Mouse (Mus musculus) kidney, postnatal 36 days (tissue): ENCODE data around the gene 4930402H24Rik.
A peak's percentile ranks its signal among the peaks of the same experiment; 100 is the strongest.

Experiments used
- DNase-seq, 2 experiments: peaks; one replicate each; pipeline ENCODE4 v3.0.0; 2021 to 2022; ENCODE audit warnings: mixed read lengths in 2 of 2

The 4930402H24Rik gene

DNA sequence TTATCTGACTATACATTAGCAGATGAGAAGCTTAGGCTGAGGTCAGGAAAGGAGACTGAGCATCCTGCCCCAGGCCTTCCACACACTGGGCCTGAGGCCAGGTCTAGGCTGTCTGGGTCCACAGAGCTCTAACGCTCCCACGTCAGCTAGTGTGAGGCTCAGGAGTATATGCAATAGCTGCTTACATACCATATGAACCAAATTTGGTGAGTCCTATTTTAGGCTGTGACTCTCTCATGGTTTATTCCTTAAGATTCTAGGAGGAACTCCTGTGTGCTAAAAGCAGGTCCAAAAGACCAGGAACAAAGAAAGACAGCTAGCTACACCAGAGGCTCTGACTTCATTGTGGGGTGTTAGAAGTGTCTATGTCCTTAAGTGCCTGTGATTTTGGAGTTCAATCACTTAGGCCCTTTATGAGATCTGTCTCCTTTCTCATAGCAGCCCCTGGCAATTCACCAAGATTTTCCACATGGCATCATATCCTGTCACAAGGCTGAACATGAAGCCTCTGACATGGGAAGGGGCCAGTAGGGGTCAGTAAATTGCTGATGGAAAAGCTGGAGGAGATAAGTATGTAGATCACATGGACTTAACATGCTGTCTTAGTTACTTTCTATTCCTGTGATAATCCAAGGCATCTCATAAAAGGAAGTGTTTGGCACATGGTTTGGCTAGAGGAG, 177.2 kb downstream of the 4930402H24Rik start:
- DNase-seq: no peak

DNA sequence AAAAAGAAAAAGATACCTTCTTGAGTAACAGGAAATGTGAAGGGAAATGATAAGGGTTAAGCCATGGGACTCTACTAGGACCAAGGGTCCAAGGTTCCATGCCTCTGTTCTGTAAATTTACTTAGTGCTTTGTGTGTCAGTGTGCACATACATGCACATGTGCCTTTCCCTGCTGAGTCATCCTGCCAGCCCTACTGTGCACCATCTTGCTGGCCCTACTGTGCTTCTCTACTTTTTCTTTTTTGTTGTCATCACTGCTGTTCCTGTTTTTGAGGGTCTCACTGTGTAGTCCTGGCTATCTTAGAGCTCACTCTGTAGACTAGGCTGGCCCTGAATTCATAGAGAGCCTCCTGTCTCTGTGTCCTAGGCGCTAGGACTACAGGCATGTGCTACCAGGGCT, 178.5 kb downstream of the 4930402H24Rik start:
- DNase-seq: no peak

DNA sequence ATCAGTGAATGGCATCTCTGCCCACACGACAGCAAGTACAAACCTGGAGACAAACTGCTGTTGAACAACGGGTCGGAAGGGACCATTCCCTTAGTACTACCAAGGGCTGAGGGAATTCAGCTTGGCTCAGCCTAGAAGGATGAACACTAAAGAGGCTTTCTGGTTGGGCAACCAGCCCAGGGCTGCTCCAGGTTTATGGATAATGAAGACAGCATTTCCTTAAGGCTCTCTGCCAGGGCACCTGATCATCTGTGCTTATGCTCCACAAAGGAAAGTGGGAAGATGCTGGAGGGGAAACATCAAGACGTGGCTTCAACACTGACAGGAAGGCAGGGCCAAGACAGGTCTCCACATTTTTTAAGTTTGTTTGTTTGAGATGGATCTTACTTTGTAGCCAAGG, 181.8 kb downstream of the 4930402H24Rik start:
- DNase-seq: peak in 1 of 2 experiments; percentile 18

DNA sequence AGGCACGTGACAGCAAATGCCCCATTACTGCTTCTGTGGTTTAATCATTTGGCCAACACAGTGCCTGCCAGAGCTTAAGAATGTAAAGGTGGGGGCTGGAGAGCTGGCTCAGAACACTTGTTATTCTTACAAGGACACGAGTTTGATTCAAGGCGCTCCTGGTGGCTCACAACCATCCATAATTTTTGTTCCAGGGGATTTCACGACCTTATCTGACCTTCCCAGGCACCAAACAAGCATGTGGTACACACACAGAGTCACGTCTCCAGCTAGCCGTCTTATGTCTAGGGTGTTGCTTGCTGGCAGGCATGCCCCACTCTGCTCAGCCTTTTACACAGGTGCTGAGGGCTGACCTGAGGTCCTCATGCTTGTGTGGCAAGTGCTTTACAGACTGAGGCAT, 188.3 kb downstream of the 4930402H24Rik start:
- DNase-seq: peak; percentile 19 to 37

DNA sequence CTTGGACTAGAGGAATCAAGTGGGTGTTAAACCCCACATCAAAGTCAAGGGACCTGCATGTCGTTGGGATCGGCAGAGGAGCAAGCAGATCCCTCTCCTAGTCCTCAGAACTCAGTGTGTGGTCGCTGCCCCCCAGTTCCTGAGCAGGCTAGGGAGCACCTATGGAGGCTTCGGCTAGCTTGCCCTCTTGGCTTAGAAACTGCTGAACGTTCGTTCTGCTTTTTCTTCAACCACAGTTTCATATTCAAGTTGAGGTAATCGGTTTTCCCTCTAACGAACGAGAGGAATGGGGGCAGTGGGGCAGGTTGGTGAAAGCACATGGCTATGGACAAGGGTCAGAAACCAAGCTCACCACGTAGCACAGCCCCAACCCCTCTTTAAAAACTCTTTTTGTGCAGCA, 199.1 kb downstream of the 4930402H24Rik start:
- no peak for DNase-seq

DNA sequence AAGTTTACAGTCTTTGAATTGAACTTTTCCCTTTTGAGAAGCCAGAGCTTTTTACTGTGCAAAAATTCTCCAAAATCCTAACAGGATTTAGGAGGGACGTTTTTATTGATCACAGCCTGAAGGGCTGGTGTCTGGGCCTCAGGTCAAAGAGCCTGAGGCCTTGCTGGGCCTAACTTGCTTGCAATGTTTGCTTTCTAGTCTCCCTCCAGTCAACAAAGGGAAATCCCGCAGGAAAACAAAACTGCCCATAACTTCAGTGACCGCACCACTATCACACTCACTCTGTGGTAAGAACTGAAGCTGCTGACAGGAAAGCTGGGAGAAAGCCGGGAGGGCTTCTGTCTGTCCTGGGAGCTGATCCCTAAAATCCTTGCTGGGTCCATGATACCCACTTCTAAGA, 199.6 kb downstream of the 4930402H24Rik start:
- no peak for DNase-seq

DNA sequence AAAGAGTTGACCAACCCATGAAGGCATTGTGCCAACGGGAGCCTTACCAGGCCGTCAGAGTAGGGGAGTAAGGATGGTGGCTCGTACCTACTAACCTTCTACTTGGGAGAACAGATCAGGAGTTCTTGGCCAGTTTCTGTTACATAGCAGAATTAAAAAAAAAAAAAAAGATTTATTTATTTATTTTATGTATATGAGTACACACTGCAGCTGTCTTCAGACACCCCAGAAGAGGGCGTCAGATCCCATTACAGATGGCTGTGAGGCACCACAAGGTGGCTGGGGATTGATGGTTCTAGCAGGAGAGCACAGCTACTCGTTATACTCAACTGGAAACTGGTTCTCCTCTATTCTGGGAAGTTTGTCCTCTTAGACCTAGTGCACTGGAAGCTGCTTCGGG, 201.0 kb downstream of the 4930402H24Rik start:
- no peak for DNase-seq

DNA sequence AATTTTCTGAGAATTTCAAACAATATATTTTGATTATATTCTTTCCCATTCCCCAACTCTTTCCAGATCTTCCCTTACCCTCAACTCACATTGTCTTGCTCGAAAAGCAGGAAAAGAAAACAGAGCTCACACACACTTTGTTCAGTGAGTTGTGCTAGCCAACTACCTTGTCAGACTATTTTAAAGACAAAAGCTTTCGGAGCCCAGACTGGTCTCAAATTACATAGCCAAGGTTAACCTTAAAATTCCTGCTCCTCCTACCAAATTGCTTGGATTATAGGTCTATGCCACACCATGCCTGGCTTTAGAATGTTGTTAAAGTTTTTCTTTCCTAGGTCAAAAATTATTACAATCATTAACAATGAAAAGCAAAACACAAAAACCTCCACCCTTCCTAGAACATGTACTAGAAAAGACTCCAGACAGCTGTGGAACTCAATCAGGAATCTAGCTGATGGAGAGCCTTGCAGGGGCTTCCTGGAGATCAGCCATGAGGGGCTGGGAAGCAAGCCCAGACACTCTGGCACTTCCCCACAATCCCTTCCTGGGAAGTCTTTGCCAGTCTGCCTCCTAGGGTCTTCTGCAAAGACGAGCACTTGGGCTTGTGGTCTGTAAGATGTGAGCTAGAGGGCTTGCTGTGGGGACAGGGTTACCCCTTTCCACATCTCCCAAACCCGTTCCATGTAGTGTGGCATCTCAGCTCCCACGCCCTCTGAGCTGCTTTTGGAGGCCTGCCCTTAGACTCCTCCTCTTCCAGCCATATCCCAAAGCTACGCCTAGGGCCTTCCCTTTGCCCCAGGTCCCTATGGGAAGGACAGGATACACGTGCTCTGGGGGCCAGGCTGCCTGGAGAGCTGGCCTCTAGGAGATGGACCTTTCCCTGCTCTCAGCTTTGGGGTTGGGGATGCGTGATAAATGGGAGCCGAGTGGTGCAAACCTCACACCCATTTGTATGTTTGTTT, 201.9 kb downstream of the 4930402H24Rik start:
- DNase-seq: peak in 1 of 2 experiments; percentile 15

DNA sequence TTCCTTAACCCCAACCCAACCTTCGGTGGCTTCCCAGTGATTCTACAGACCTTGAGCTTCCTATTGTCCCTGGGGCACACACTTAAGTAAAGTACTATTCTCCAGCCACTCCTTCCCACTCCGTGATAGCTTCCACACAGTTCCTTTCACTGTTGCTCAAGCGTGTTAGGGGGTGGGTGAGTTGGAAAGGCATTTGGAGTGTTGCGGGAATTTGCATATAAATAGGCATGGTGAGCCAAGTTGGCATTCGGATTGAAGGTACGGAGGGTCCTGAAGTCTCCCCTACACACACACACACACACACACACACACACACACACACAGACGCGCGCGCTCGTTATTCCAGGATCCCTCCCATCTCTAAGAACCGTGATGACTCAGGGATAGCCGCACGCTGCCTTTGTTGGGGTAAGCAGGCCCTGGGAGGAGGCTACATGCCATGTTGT, 208.4 kb downstream of the 4930402H24Rik start:
- DNase-seq: peak in 1 of 2 experiments; percentile 8

DNA sequence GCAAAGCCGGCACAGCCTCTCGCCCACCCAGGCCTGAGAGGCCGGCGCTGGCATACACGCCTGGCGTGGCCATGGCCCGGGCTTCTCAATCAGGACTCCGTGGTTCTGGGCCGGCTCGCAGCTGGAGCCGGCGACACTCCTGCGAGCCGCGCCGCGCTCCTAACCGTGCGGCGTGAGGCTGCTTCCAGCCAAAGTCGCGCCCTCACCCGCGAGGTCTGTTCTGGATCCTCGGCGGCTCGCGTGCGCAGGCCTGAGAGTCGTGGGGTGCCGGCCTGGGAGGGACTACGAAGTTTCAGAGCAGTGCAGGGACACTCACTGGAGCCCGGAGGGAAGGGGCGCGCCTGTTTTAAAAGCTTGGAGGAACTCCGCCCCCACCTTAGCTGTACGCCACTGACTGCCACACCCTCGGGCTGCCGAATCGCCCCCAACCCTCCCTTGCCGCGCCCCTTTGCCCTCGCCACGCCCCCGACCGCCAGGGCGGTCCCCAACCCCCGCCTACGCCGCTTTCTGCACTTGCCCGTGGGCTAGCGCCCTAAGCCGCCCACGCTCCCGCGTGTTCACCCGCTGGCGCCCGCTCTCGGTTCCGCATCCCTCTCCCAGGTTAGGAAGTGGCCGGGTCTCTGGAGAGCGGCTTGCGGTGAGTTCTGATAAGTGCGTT, 208.9 kb downstream of the 4930402H24Rik start, which contains the start of gene Slc4a11:
Slc4a11 (minus strand) TSS at position 367 of the 658 bp plus-strand sequence.
- peak; percentile 64 to 79 for DNase-seq

DNA sequence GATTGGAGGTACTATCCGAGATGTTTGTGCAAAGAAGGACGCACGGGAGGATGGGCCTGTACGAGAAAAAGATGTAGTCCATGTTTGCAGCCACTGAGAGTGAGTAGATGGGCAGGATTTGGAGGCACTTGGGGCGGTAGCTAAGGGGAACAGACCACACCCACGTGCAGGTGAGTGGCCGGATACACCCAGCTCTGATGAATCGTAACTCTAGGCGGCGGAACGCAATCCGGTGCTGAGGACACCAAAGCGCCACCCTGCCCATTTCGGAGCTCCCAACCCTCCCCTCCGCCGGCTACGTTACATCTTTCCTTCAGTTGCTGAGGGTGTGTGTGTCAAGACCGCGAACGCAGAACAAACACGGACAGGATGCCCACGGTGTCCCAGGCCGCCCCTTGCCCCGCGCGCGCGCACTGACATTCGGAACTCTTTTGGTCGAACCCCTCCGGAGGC, 209.5 kb downstream of the 4930402H24Rik start:
- no peak for DNase-seq

DNA sequence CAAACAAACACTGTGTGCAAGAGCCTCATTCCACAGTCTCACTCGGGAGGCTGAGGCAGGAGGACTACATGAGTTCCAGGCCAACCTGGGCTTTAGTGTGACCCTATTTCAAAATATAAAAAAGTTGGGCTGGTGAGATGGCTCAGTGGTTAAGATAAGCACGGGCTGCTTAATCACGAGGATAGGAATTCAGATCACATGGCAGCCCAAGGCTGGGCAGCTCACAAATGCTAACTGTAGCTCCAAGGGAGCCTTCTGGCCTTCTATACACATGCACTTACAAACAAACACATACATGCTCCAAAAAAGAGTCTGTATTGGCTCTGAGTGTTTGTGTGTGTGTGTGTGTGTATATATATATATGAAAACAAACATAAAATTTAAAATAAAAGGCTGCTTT, 212.6 kb downstream of the 4930402H24Rik start:
- no peak for DNase-seq

DNA sequence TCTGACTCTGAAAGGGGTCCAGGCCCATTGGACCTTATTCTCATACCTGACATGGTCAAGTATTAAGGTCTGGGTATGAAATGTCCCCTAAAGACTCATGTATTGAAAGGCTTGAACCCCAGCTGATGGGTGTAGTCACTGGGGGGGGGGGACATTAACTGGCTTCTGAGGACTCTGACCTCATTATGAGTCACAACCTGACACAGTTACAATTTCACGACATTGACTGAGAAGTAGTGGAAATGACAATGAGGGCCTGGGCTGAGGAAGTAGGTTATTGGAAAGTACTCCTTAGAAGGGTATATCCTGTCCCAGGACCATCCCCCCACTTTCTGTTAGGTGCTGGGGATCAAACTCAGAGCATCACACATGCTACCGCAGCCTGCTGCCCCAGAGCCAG, 217.2 kb downstream of the 4930402H24Rik start:
- no peak for DNase-seq

DNA sequence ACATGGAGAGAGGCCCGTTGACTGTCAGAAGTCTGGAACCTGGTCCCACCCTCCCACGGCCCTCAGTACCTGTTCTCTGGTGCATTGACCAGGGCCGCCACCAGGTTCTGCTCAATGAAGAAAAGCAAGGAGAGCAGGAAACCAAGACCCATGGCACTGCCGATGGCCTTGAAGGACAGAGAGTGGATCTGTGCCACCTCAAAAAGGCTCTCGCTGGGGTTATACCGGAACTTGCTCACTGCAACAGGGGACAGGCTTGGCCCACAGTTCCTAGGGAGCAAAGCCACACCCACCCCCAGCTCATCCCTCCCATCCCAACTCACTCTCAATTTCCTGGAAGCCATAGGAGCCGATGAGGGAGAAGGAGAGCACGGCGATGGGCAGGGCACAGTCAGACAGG, 220.8 kb downstream of the 4930402H24Rik start:
- DNase-seq: no peak

DNA sequence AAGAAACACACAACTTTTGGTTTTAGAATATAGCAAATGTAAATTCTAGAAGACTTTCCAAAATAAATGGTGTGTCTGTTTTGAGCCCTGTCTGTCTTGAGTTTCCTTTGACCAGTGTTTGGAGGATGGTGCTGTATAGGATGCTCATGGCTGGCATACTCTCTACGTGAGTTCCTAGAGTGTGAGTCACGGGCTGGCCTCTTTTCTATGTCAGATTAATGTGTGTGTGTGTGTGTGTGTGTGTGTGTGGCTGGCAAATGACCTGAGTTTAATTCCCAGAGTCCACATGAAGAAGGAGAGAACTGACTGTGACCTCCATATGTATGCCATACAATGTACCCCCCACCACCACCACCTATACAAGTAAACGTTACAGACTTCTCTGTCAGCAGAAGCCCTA, 224.7 kb downstream of the 4930402H24Rik start:
- DNase-seq: no peak

DNA sequence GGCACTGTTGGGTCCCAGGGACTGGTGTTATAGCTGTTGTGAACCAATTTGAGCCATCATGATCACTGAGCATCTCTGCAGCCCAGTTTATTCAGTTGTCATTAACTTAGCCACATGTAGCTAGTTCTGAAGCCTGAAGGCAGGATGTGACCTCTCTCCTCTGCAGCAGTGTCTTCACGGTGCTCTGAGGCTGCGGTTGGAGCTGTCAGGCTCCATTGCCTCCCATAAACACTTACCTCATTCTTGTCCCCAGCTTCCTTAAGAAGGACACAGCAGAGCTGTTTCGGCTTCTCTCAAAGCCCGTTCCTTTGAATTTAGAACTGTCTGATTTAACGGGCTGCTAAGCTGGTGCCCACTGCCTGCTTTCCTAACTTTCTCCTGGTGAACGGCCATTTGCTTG, 226.3 kb downstream of the 4930402H24Rik start:
- no peak for DNase-seq

DNA sequence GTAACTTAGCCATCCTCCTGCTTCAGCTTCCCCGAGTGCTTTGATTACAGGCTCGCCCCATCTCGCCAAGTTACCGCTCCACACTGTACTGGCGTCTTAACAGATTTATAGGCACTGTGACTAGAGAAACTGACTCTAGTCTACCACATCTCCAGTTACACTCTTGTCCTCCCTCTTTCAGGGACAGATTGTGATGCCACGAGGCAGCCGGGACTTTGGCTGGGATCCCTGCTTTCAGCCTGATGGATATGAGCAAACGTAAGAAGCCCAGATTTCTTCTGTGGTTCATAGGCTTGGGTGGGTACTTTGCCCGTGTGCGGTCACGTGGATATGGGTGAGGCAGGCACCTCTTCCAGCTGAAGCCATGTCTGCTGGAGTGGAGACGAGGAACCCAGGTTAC, 227.1 kb downstream of the 4930402H24Rik start:
- no peak for DNase-seq

DNA sequence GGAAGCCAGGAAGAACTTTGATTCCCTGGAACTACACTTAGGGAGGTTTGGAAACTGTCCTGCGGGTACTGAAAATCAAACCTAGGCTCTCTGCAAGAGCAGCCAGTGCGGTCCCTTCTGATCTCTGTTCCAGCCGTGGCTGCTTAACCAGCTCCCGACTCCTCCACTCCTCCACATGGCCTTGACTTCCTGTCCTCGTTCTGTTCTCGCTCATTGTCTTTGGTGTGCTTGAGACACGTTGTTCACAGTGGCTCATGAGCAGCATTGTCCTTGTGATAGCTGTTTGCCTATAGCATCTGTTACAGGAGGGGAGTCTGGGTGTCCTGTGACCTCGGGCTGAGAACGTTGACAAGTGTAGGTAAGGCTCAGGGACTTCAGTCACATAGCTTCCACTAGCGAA, 229.0 kb downstream of the 4930402H24Rik start:
- DNase-seq: no peak

DNA sequence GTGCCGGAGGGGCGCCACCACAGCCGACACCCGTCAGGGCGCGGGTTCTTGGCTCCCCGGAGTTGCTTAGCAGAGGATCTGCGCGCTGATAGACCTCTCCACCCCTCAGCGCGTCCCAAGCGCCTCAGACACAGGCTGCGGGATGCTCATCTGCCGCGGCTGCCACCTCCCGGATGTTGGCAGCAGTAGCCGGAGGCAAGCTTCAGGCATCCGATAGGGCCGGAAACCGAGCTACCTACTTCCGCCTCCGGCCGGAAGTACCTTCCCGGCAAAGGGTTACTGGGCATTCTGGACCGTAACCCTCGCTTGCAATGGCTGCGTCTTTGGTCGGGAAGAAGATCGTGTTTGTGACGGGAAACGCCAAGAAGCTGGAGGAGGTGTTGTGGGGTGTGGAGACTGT, 238.6 kb downstream of the 4930402H24Rik start, which contains the start of gene Itpa:
Itpa (plus strand) TSS at position 52 of the 400 bp plus-strand sequence.
- DNase-seq: peak; percentile 90 to 92

DNA sequence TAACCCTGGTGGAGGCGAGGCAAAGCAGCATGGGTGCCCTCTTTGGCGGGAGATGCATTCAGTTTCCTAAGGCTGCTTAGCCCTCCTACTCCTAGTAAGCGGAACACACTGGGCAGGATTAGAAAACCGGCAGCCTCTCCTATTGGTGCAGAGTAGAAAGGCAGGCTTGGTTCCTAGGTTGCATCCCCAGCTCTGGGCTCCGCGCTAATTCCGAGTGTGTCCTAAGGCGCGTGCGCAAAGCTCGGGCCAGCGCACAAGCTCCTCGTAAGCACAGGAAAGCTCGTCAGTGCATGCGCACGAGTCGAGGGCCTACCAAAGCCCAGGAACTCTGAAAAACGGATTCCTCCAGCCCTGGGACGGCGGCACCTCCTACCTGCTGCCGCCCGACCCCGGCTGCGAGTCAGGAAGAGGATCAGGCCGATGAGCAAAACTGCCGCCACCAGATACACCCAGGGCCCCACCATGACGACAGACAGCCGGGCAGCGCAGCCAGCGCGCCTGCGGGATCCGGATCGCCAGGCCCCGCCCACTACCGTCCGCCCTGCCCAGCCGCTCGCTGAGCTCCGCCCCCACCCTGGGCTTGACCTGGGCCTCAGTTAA, 242.0 kb downstream of the 4930402H24Rik start, which contains the start of gene Ddrgk1:
Ddrgk1 (minus strand) TSS at position 558 of the 600 bp plus-strand sequence.
- DNase-seq: peak; percentile 94 to 97

DNA sequence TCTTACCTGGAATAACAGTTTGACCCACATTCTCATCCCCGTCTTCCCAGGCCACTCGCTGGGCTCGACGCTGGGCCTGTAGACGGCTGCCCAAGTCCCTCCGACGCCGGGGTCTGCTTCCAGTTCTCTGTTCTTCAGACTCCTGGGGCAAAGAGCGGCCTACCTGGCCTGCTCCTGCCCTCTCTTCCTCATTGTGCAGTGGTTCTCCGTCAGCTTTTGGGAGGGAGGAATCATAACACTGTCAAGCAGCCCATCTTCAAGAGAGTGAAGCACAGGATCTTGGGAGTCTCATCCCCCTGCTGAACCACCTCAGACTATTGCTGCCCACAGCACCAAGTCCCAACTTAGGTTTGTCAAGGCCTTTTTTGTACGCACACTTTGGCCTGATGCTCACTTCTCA, 242.9 kb downstream of the 4930402H24Rik start:
- no peak for DNase-seq

DNA sequence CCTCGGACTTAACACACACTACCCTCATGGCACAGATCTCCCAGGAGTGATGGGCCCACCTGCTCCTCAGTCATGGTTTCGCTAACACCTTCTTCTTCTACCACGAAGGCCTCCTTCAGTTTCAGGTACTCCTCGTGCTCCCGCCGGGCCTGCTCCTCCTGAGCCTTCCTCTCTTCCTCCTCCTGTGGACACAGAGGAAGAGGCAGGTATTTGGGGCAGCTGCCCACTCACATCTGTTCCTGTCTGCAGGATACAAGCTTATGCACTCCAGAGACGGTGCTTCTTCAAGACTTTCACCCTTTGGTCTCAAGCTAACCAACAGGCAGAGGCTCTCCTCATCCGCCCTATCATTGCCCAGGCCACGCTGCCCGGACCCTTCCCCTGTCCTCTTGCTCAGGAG, 247.7 kb downstream of the 4930402H24Rik start:
- no peak for DNase-seq
